Mouse (Mus musculus) megakaryocyte, embryonic 14.5 days (primary cell): ENCODE measurements around the gene Ppp1r13b.

Experiments used
- FLI1 ChIP-seq: IDR thresholded peaks from 2 replicates; pipeline ENCODE4 v1.6.1; 2012; ENCODE audit warnings: low read length, inconsistent platforms, mixed read lengths
- GATA1 ChIP-seq: IDR thresholded peaks from 3 replicates; pipeline ENCODE4 v1.6.1; 2012; ENCODE audit warnings: mixed read lengths, low read length, inconsistent platforms, borderline replicate concordance

DNA sequence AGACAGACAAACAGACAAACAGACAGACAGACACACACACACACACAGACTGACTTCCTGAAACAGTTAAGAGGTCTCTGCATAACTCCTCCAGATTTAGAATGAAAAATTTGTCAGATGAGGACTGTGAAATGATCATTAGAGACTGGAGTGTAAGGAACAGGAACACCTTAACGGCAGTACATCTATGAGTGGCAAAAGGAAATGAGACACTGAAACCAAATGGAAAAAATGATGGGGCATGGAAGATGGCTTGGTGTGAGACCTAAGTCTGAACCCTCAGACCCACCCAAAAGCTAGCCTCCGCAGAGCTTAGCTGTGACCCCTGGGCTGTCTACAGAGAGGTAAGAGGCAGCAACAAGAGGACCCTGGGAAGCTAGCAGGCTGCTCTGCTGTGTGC, 52.5 kb downstream of the Ppp1r13b start:
- no peak for TF ChIP-seq GATA1
- no peak for TF ChIP-seq FLI1
